14 mouse cellular contexts compared by ENCODE assay signal in genomic region chr11:109233627-109234026, GRCm38 (mm10).
"Had no signal": no experiment of that assay in that cellular context is flagged by ENCODE, and none has a peak within 500 bp of the region (broad histone marks: within the 10 kb centered on the region; RNA-seq: fewer than 3 reads in every experiment).

No protein-coding gene starts in this region.

- H3K4me1 ChIP-seq: intestine, embryonic 15.5 days had no signal

- H3K9ac ChIP-seq: intestine, embryonic 15.5 days; limb, embryonic 13.5 days; liver, embryonic 14.5 days; midbrain, embryonic 12.5 days; neural tube, embryonic 13.5 days had no signal

- H3K36me3 ChIP-seq: intestine, embryonic 15.5 days; limb, embryonic 13.5 days; midbrain, embryonic 12.5 days; neural tube, embryonic 13.5 days had no signal

- H3K9me3 ChIP-seq: intestine, embryonic 15.5 days; limb, embryonic 13.5 days; midbrain, embryonic 12.5 days; neural tube, embryonic 13.5 days had no signal

- H3K4me2 ChIP-seq: intestine, embryonic 15.5 days; limb, embryonic 13.5 days; midbrain, embryonic 12.5 days; neural tube, embryonic 13.5 days had no signal

- H3K4me3 ChIP-seq: intestine, embryonic 15.5 days; limb, embryonic 13.5 days; midbrain, embryonic 12.5 days; neural tube, embryonic 13.5 days had no signal

- H3K27me3 ChIP-seq: intestine, embryonic 15.5 days; limb, embryonic 13.5 days; midbrain, embryonic 12.5 days; neural tube, embryonic 13.5 days had no signal

- H3K27ac ChIP-seq: intestine, embryonic 15.5 days; limb, embryonic 13.5 days; liver, embryonic 14.5 days; macrophage; midbrain, embryonic 12.5 days; neural tube, embryonic 13.5 days had no signal

- ATAC-seq: intestine, embryonic 15.5 days; lung, postnatal 0 days; midbrain, embryonic 16.5 days had no signal

- DNase-seq: kidney, adult 18-20 months; kidney, postnatal 36 days; left cerebral cortex, postnatal 4 days; lung, adult 2 months; right cerebral cortex, postnatal 14 days; thymus, postnatal 4 days had no signal
